Mouse (Mus musculus) forelimb bud, embryonic 11.5 days (tissue): ENCODE results near the gene Tex13b.
A peak's percentile ranks its signal among the peaks of the same experiment; 100 is the strongest.
"Not testable (repeated sequence)": the region's sequence is repeated elsewhere in the genome, so short reads cannot be mapped to it uniquely, and the experiment has no call there.

Source experiments
- DNase-seq: peaks from one replicate; pipeline ENCODE4 v3.0.0-alpha.2; 2012; ENCODE audit warnings: low read depth, low spot score

The Tex13b gene

DNA sequence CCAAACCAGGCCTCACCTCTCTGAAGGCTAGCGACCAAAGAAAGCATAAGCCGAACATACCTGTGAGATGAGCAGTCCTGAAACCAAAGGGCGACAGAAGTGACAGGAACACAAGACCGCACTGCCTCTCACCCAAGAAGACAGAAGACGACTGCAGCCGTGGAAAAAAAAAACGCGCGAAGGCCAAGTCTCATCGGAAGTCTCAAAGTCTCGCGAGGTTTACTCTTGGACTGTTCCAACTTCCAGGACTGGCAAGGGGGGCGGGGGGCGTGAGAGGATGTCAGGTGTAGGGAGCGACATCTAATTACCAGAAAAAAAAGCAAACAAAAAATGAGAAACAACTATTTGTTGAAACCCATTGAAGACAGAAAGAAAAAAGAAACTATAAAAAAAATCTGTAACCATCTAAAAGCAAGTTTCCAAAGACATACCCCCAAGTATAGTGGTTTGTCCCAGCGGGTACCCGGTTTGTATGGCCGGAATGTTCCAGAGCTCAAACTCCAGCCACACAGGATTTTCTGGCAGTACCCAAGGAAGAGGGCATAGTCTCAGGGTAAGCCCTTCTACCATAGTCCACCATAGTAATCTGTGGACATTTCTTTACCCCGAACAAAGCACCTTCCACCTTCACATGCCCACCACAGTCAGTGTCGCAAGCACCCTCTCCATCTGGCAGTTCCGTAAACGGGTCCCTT lies at the start of gene Tex13b:
Gene Tex13b, minus strand, starts transcription at position 122 of the 695 bp plus-strand sequence.
- no peak for DNase-seq

- no peak for DNase-seq
Observed at GRCm38 (mm10) chrX:140862760-140863159, 49.5 kb upstream of the Tex13b start.

GRCm38 (mm10) chrX:140857445-140857844 lies 44.2 kb upstream of the Tex13b start:
- DNase-seq = peak; percentile 16

- DNase-seq = peak; percentile 0
Observed at GRCm38 (mm10) chrX:140857040-140857439, 43.8 kb upstream of the Tex13b start.

DNA sequence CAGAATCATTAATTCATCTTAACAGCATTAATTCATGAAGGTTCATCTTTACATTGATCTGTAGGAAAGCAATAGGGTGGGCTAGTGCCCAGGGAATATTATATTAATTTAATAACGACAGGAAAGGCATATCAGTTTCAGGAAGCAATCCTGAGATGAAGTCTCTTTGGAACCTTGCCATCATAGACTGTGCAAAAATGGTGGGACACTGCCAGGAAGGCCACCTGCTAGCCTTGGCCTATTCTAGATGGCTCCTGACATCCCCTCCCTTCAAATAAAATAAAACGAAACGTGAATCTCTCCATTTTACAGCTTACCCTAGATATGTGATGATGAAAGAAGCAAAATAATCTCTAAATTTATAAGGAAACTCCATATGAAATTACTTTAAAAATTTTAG lies 41.3 kb upstream of the Tex13b start:
- DNase-seq = no peak

DNA sequence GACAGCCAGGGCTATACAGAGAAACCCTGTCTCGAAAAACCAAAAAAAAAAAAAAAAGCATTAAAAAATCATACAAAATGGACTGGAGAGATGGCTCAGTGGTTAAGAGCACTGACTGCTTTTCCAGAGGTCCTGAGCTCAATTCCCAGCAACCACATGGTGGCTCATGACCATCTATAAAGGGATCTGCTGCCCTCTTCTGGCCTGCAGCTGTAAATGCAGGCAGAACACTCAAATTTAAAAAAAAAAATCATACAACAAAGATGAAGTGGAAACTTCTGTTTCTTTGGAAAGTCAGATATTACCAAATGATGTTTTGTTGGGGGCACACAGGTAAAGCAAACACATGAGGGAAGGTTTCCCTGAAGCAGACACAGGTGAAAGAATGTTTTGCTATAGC lies 32.2 kb upstream of the Tex13b start:
- DNase-seq = not testable (repeated sequence)

DNA sequence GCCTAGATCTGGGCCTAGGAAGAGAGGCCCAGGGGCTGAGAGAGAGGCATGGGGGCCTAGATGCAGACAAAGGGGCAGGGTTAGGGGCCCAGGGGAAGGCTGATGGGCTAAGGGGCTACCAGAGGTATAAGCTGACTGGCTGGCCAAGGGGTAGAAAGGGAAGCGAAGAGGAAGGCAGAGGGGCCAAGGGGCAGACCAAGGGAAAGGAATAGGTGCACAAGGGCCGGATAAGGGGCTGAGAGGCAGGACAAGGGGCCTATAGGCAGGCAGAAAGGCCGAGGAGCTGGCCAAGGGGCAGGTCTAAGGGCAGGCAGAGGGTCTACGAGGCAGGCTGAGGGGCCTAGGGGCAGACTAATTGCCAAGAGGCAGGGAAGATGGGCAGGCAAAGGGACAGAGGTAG lies 26.7 kb upstream of the Tex13b start:
- DNase-seq = no peak

- no peak for DNase-seq
Observed at GRCm38 (mm10) chrX:140838077-140838476, 24.8 kb upstream of the Tex13b start.

GRCm38 (mm10) chrX:140831706-140832105 lies 18.5 kb upstream of the Tex13b start:
- no peak for DNase-seq

GRCm38 (mm10) chrX:140822295-140822694 lies 9.1 kb upstream of the Tex13b start:
- DNase-seq = no peak

DNA sequence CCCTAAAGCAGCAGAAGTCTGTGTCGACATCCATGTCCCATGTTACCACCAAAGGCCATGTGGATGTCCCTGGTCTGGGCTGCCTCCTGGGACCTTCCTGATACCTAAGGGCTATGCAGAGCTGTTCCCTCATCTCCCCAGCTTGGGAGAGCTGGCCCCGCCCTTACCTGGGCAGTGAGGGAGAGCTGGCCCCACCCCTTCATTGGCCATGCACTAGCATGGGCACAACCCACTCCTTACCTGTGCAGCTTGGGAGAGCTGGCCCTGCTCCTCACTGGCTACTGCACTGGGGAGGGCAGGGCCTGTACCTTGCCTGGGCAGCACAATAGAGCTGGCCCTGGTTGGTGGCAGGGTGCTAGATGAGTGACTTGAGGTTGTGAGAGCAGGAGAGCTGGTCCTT lies 7.9 kb downstream of the Tex13b start:
- no peak for DNase-seq

GRCm38 (mm10) chrX:140769794-140770193 lies 43.4 kb downstream of the Tex13b start:
- DNase-seq = no peak
